Mouse (Mus musculus): Measurements from ENCODE around the gene 1700057G04Rik. TPM values are rescaled to one million over a fixed set of nuclear protein-coding genes. Genes with fewer than 3 reads are reported as not detected.

Gene 1700057G04Rik
- polyA plus RNA-seq, 1 experiment from 2014 or later: not detected

GRCm38 (mm10) chr9:92273271-92273670, 35.9 kb upstream of the 1700057G04Rik start:
- no peaks in the 10 kb centered on the region for H3K4me1 ChIP-seq (ENCODE audit: control insufficient read depth, insufficient read depth, low read length)
- 82% methylated on average over 2 of the region's 2 CpGs for WGBS
- ATAC-seq (ENCODE audit: insufficient number of reproducible peaks, low FRiP score, low TSS enrichment, low read depth) (no peak), DNase-seq (ENCODE audit: low spot score) (no peak)
- H3K27me3 ChIP-seq (ENCODE audit: control insufficient read depth, insufficient read depth, low read length): no peaks in the 10 kb centered on the region
- no peak overlapping the region for H3K4me3 ChIP-seq (ENCODE audit: low read depth, low read length)
- H3K9me3 ChIP-seq (ENCODE audit: control insufficient read depth, low read length): no peaks in the 10 kb centered on the region
- no peak overlapping the region for H3K27ac ChIP-seq (replicated peaks; ENCODE audit: low read depth, low read length)
- H3K9ac ChIP-seq (ENCODE audit: low read length): no peak overlapping the region
- peaks cover 2% of the 10 kb centered on the region; the same call in 1 of the 2 replicates for H3K36me3 ChIP-seq (ENCODE audit: control insufficient read depth, insufficient read depth, low read length)
- H3K4me2 ChIP-seq (ENCODE audit: low read depth, severe bottlenecking): no peak overlapping the region

GRCm38 (mm10) chr9:92273956-92274762, 35.0 kb upstream of the 1700057G04Rik start:
- ATAC-seq (ENCODE audit: insufficient number of reproducible peaks, low FRiP score, low TSS enrichment, low read depth) (no peak), DNase-seq (ENCODE audit: low spot score) (no peak)
- WGBS: 71% methylated on average over 6 of the region's 6 CpGs
- Histone ChIP-seq H3K27ac (replicated peaks; ENCODE audit: low read depth, low read length) (no peak overlapping the region), H3K27me3 (ENCODE audit: control insufficient read depth, insufficient read depth, low read length) (no peaks in the 10 kb centered on the region), H3K9me3 (ENCODE audit: control insufficient read depth, low read length) (no peaks in the 10 kb centered on the region), H3K4me3 (ENCODE audit: low read depth, low read length) (no peak overlapping the region), H3K4me2 (ENCODE audit: low read depth, severe bottlenecking) (no peak overlapping the region), H3K9ac (ENCODE audit: low read length) (no peak overlapping the region), H3K4me1 (ENCODE audit: control insufficient read depth, insufficient read depth, low read length) (no peaks in the 10 kb centered on the region), H3K36me3 (ENCODE audit: control insufficient read depth, insufficient read depth, low read length) (no peaks in the 10 kb centered on the region; the same call in 1 of the 2 replicates)

- H3K4me1 ChIP-seq (ENCODE audit: control insufficient read depth, insufficient read depth, low read length): no peaks in the 10 kb centered on the region
- no peak within 1 kb of the TSS for H3K9ac ChIP-seq (ENCODE audit: low read length)
- H3K27ac ChIP-seq (replicated peaks; ENCODE audit: low read depth, low read length): no peak within 1 kb of the TSS
- no peaks in the 10 kb centered on the region; the same call in 1 of the 2 replicates for H3K36me3 ChIP-seq (ENCODE audit: control insufficient read depth, insufficient read depth, low read length)
- H3K4me3 ChIP-seq (ENCODE audit: low read depth, low read length): no peak within 1 kb of the TSS
- ATAC-seq (ENCODE audit: insufficient number of reproducible peaks, low FRiP score, low TSS enrichment, low read depth) (no peak), DNase-seq (ENCODE audit: low spot score) (no peak)
- WGBS: 82% methylated on average over 9 of the region's 9 CpGs
- no peaks in the 10 kb centered on the region for H3K9me3 ChIP-seq (ENCODE audit: control insufficient read depth, low read length)
- no peak within 1 kb of the TSS for H3K4me2 ChIP-seq (ENCODE audit: low read depth, severe bottlenecking)
- no peaks in the 10 kb centered on the region for H3K27me3 ChIP-seq (ENCODE audit: control insufficient read depth, insufficient read depth, low read length)
These were observed 33.5 kb upstream of the 1700057G04Rik start, which contains the start of gene Plscr2 for GRCm38 (mm10) chr9:92275486-92276207. TSS of gene Plscr2 (plus strand) at chr9:92275602.

GRCm38 (mm10) chr9:92276360-92276759, 32.8 kb upstream of the 1700057G04Rik start:
- ATAC-seq (ENCODE audit: insufficient number of reproducible peaks, low FRiP score, low TSS enrichment, low read depth): no peak
- no peaks in the 10 kb centered on the region for H3K4me1 ChIP-seq (ENCODE audit: control insufficient read depth, insufficient read depth, low read length)
- no peak overlapping the region for H3K4me2 ChIP-seq (ENCODE audit: low read depth, severe bottlenecking)
- no peaks in the 10 kb centered on the region for H3K9me3 ChIP-seq (ENCODE audit: control insufficient read depth, low read length)
- no peak overlapping the region for H3K4me3 ChIP-seq (ENCODE audit: low read depth, low read length)
- no peak overlapping the region for H3K9ac ChIP-seq (ENCODE audit: low read length)
- H3K36me3 ChIP-seq (ENCODE audit: control insufficient read depth, insufficient read depth, low read length): no peaks in the 10 kb centered on the region
- no peak overlapping the region for H3K27ac ChIP-seq (replicated peaks; ENCODE audit: low read depth, low read length)
- DNase-seq (ENCODE audit: low spot score): no peak
- 74% methylated on average over 7 of the region's 7 CpGs for WGBS
- H3K27me3 ChIP-seq (ENCODE audit: control insufficient read depth, insufficient read depth, low read length): no peaks in the 10 kb centered on the region

GRCm38 (mm10) chr9:92280048-92280447, 29.1 kb upstream of the 1700057G04Rik start:
- DNase-seq (ENCODE audit: low spot score): no peak
- no peaks in the 10 kb centered on the region for H3K36me3 ChIP-seq (ENCODE audit: control insufficient read depth, insufficient read depth, low read length)
- no peak overlapping the region for H3K4me3 ChIP-seq (ENCODE audit: low read depth, low read length)
- WGBS: 90% methylated on average over 1 of the region's 1 CpGs
- no peak overlapping the region for H3K4me2 ChIP-seq (ENCODE audit: low read depth, severe bottlenecking)
- no peaks in the 10 kb centered on the region for H3K27me3 ChIP-seq (ENCODE audit: control insufficient read depth, insufficient read depth, low read length)
- peaks cover 4% of the 10 kb centered on the region; the same call in 1 of the 2 replicates for H3K4me1 ChIP-seq (ENCODE audit: control insufficient read depth, insufficient read depth, low read length)
- H3K9me3 ChIP-seq (ENCODE audit: control insufficient read depth, low read length): no peaks in the 10 kb centered on the region
- H3K9ac ChIP-seq (ENCODE audit: low read length): no peak overlapping the region
- H3K27ac ChIP-seq (replicated peaks; ENCODE audit: low read depth, low read length): no peak overlapping the region
- no peak for ATAC-seq (ENCODE audit: insufficient number of reproducible peaks, low FRiP score, low TSS enrichment, low read depth)

- ATAC-seq (ENCODE audit: insufficient number of reproducible peaks, low FRiP score, low TSS enrichment, low read depth): no peak
- 25% methylated on average over 7 of the region's 7 CpGs for WGBS
These were observed 26.5 kb upstream of the 1700057G04Rik start for GRCm38 (mm10) chr9:92282563-92283171.

GRCm38 (mm10) chr9:92289675-92290074, 19.5 kb upstream of the 1700057G04Rik start:
- ATAC-seq (ENCODE audit: insufficient number of reproducible peaks, low FRiP score, low TSS enrichment, low read depth) (no peak), DNase-seq (ENCODE audit: low spot score) (no peak)
- H3K9me3 ChIP-seq (ENCODE audit: control insufficient read depth, low read length): no peaks in the 10 kb centered on the region
- no peak overlapping the region for H3K27ac ChIP-seq (replicated peaks; ENCODE audit: low read depth, low read length)
- 84% methylated on average over 3 of the region's 3 CpGs for WGBS
- H3K4me1 ChIP-seq (ENCODE audit: control insufficient read depth, insufficient read depth, low read length): no peaks in the 10 kb centered on the region
- H3K27me3 ChIP-seq (ENCODE audit: control insufficient read depth, insufficient read depth, low read length): no peaks in the 10 kb centered on the region
- H3K36me3 ChIP-seq (ENCODE audit: control insufficient read depth, insufficient read depth, low read length): no peaks in the 10 kb centered on the region
- no peak overlapping the region for H3K4me2 ChIP-seq (ENCODE audit: low read depth, severe bottlenecking)
- H3K9ac ChIP-seq (ENCODE audit: low read length): no peak overlapping the region
- no peak overlapping the region for H3K4me3 ChIP-seq (ENCODE audit: low read depth, low read length)

More at GRCm38 (mm10) chr9:92282563-92283171, 26.5 kb upstream of the 1700057G04Rik start:
- no peaks in the 10 kb centered on the region for H3K9me3 ChIP-seq (ENCODE audit: control insufficient read depth, low read length)
- H3K36me3 ChIP-seq (ENCODE audit: control insufficient read depth, insufficient read depth, low read length): no peaks in the 10 kb centered on the region
- H3K4me2 ChIP-seq (ENCODE audit: low read depth, severe bottlenecking): no peak overlapping the region
- no peak overlapping the region for H3K4me3 ChIP-seq (ENCODE audit: low read depth, low read length)
- H3K27me3 ChIP-seq (ENCODE audit: control insufficient read depth, insufficient read depth, low read length): no peaks in the 10 kb centered on the region
- H3K9ac ChIP-seq (ENCODE audit: low read length): no peak overlapping the region
- DNase-seq (ENCODE audit: low spot score): no peak
- H3K4me1 ChIP-seq (ENCODE audit: control insufficient read depth, insufficient read depth, low read length): peaks cover 4% of the 10 kb centered on the region; the same call in 1 of the 2 replicates
- H3K27ac ChIP-seq (replicated peaks; ENCODE audit: low read depth, low read length): no peak overlapping the region

- no peak overlapping the region for H3K4me3 ChIP-seq (ENCODE audit: low read depth, low read length)
- DNase-seq (ENCODE audit: low spot score): no peak
- H3K4me1 ChIP-seq (ENCODE audit: control insufficient read depth, insufficient read depth, low read length): no peaks in the 10 kb centered on the region
- no peak overlapping the region for H3K4me2 ChIP-seq (ENCODE audit: low read depth, severe bottlenecking)
- H3K27ac ChIP-seq (replicated peaks; ENCODE audit: low read depth, low read length): no peak overlapping the region
- H3K36me3 ChIP-seq (ENCODE audit: control insufficient read depth, insufficient read depth, low read length): no peaks in the 10 kb centered on the region
- H3K9ac ChIP-seq (ENCODE audit: low read length): no peak overlapping the region
- no peaks in the 10 kb centered on the region for H3K27me3 ChIP-seq (ENCODE audit: control insufficient read depth, insufficient read depth, low read length)
- no peak for ATAC-seq (ENCODE audit: insufficient number of reproducible peaks, low FRiP score, low TSS enrichment, low read depth)
- 87% methylated on average over 2 of the region's 2 CpGs for WGBS
- no peaks in the 10 kb centered on the region for H3K9me3 ChIP-seq (ENCODE audit: control insufficient read depth, low read length)
These were observed 17.0 kb upstream of the 1700057G04Rik start for GRCm38 (mm10) chr9:92292169-92292568.

All from limb, embryonic 11.5 days (tissue).